Mouse (Mus musculus) CH12.LX (cell line): ENCODE results near the gene Ifna14. TPM values are rescaled to one million over a fixed set of nuclear protein-coding genes. Genes with fewer than 3 reads are reported as not detected.

ENCODE experiments used
- DNase-seq: peaks from one replicate; pipeline ENCODE4 v3.0.0-alpha.2; 2013; ENCODE audit errors: extremely low read depth
- H3K27ac ChIP-seq: 2 replicates; pipeline ENCODE4 v1.5.1; 2012; ENCODE audit warnings: low read depth, mild to moderate bottlenecking, control low read depth, moderate library complexity; ENCODE audit not compliant: insufficient read depth
- H3K27me3 ChIP-seq: replicated peaks from 2 replicates; pipeline ENCODE3; 2012; ENCODE audit warnings: inconsistent platforms
- H3K36me3 ChIP-seq, 2 experiments: replicated peaks in 1 of 2; 2 replicates each; pipeline versions ENCODE3 to v1.6.1; 2012; ENCODE audit warnings: inconsistent platforms in 1 of 2, low read length in 1 of 2, mild to moderate bottlenecking in 1 of 2, mixed read lengths in 1 of 2, moderate library complexity in 1 of 2; ENCODE audit not compliant: control insufficient read depth in 1 of 2, insufficient read depth in 1 of 2
- H3K4me1 ChIP-seq, 2 experiments: 2 replicates each; pipeline ENCODE4 v1.6.1; 2012; ENCODE audit warnings: inconsistent platforms in 1 of 2, moderate library complexity in 1 of 2; ENCODE audit not compliant: insufficient read depth in 2 of 2, control insufficient read depth in 1 of 2
- H3K4me2 ChIP-seq: 2 replicates; pipeline ENCODE4 v1.6.1; 2012; ENCODE audit warnings: low read depth, mild to moderate bottlenecking, control low read depth; ENCODE audit not compliant: poor library complexity, insufficient read depth, severe bottlenecking
- H3K4me3 ChIP-seq, 3 experiments: fragments of 150-350 bp in 1 of 3; sonication (generic) in 1 of 3; replicated peaks in 1 of 3; 2 replicates each; pipeline versions ENCODE3 to v1.5.1; 2011 to 2012; ENCODE audit warnings: low read depth in 2 of 3, low read length in 2 of 3, mild to moderate bottlenecking in 2 of 3, moderate library complexity in 2 of 3, control low read depth in 1 of 3, improper control_type of control experiment in 1 of 3, inconsistent platforms in 1 of 3, mixed read lengths in 1 of 3; ENCODE audit not compliant: poor library complexity in 1 of 3
- H3K79me2 ChIP-seq: replicated peaks from 2 replicates; pipeline ENCODE4 v1.6.1; 2012; ENCODE audit warnings: mild to moderate bottlenecking, moderate library complexity; ENCODE audit not compliant: control insufficient read depth, poor library complexity, insufficient read depth, severe bottlenecking; ENCODE audit errors: extremely low read depth
- H3K9ac ChIP-seq: 2 replicates; pipeline ENCODE4 v1.6.1; 2012; ENCODE audit warnings: low read depth, mild to moderate bottlenecking, control low read depth, moderate library complexity; ENCODE audit not compliant: insufficient read depth
- H3K9me3 ChIP-seq: replicated peaks from 2 replicates; pipeline ENCODE3; 2012; ENCODE audit warnings: low read length, inconsistent platforms, mixed read lengths
- BHLHE40 ChIP-seq: IDR thresholded peaks from 2 replicates; pipeline ENCODE4 v1.6.1; 2011; ENCODE audit warnings: mild to moderate bottlenecking, low read depth, low read length, improper control_type of control experiment
- CHD1 ChIP-seq: IDR thresholded peaks from 2 replicates; pipeline ENCODE4 v1.6.1; 2012; ENCODE audit warnings: low read depth, low read length, improper control_type of control experiment, inconsistent platforms
- CHD2 ChIP-seq: IDR thresholded peaks from 2 replicates; pipeline ENCODE4 v1.6.1; 2011; ENCODE audit warnings: low read length, improper control_type of control experiment
- CTCF ChIP-seq, 2 experiments: IDR thresholded peaks in 1 of 2; conservative IDR thresholded peaks in 1 of 2; 2 replicates each; pipeline ENCODE4 v1.5.1; 2011 to 2012; ENCODE audit warnings: low read depth in 2 of 2, low read length in 2 of 2, improper control_type of control experiment in 1 of 2, inconsistent platforms in 1 of 2, mild to moderate bottlenecking in 1 of 2, moderate library complexity in 1 of 2
- ELF1 ChIP-seq: IDR thresholded peaks from 2 replicates; pipeline ENCODE4 v1.6.1; 2014; ENCODE audit warnings: low read depth, mild to moderate bottlenecking, inconsistent platforms, low read length, improper control_type of control experiment
- EP300 ChIP-seq: IDR thresholded peaks from 2 replicates; pipeline ENCODE4 v1.6.1; 2011; ENCODE audit warnings: low read length, improper control_type of control experiment
- HCFC1 ChIP-seq: IDR thresholded peaks from 2 replicates; pipeline ENCODE4 v1.6.1; 2012; ENCODE audit warnings: low read depth, mild to moderate bottlenecking, inconsistent platforms, low read length, improper control_type of control experiment
- IRF4 ChIP-seq: IDR thresholded peaks from 2 replicates; pipeline ENCODE4 v1.6.1; 2014; ENCODE audit warnings: low read depth, mild to moderate bottlenecking, inconsistent platforms, low read length, improper control_type of control experiment
- JUN ChIP-seq: IDR thresholded peaks from 2 replicates; pipeline ENCODE4 v1.6.1; 2011; ENCODE audit warnings: low read depth, mild to moderate bottlenecking, low read length, improper control_type of control experiment, moderate library complexity; ENCODE audit not compliant: insufficient read depth
- KAT2A ChIP-seq: IDR thresholded peaks from 2 replicates; pipeline ENCODE4 v1.6.1; 2012; ENCODE audit warnings: low read length, improper control_type of control experiment, inconsistent platforms; ENCODE audit not compliant: insufficient replicate concordance
- MAFK ChIP-seq: IDR thresholded peaks from 2 replicates; pipeline ENCODE4 v1.6.1; 2011; ENCODE audit warnings: low read length, improper control_type of control experiment; ENCODE audit not compliant: insufficient replicate concordance
- MAX ChIP-seq: IDR thresholded peaks from 2 replicates; pipeline ENCODE4 v1.6.1; 2011; ENCODE audit warnings: low read length, improper control_type of control experiment
- MAZ ChIP-seq: IDR thresholded peaks from 2 replicates; pipeline ENCODE4 v1.6.1; 2012; ENCODE audit warnings: low read depth, mild to moderate bottlenecking, inconsistent platforms, low read length, improper control_type of control experiment, moderate library complexity
- MYC ChIP-seq: IDR thresholded peaks from 2 replicates; pipeline ENCODE4 v1.6.1; 2011; ENCODE audit warnings: low read depth, mild to moderate bottlenecking, improper control_type of control experiment, low read length
- POLR2A ChIP-seq: IDR thresholded peaks from 2 replicates; pipeline ENCODE4 v1.6.1; 2011; ENCODE audit warnings: low read depth, mild to moderate bottlenecking, improper control_type of control experiment, low read length
- POLR2AphosphoS2 ChIP-seq: IDR thresholded peaks from 2 replicates; pipeline ENCODE4 v1.6.1; 2011; ENCODE audit warnings: low read depth, low read length, improper control_type of control experiment
- RAD21 ChIP-seq: IDR thresholded peaks from 2 replicates; pipeline ENCODE4 v1.6.1; 2011; ENCODE audit warnings: low read depth, mild to moderate bottlenecking, low read length, improper control_type of control experiment, moderate library complexity
- RCOR1 ChIP-seq: conservative IDR thresholded peaks from 2 replicates; pipeline ENCODE4 v1.6.1; 2012; ENCODE audit warnings: low read depth, mild to moderate bottlenecking, inconsistent platforms, low read length, improper control_type of control experiment
- SIN3A ChIP-seq: IDR thresholded peaks from 2 replicates; pipeline ENCODE4 v1.6.1; 2012; ENCODE audit warnings: low read length, improper control_type of control experiment, inconsistent platforms
- TBP ChIP-seq: conservative IDR thresholded peaks from 2 replicates; pipeline ENCODE4 v1.6.1; 2011; ENCODE audit warnings: low read depth, low read length, improper control_type of control experiment
- TCF12 ChIP-seq: IDR thresholded peaks from 2 replicates; pipeline ENCODE4 v1.6.1; 2014; ENCODE audit warnings: low read depth, mild to moderate bottlenecking, inconsistent platforms, low read length, improper control_type of control experiment
- USF1 ChIP-seq: IDR thresholded peaks from 2 replicates; pipeline ENCODE4 v1.6.1; 2014; ENCODE audit warnings: low read depth, mild to moderate bottlenecking, inconsistent platforms, low read length, improper control_type of control experiment
- USF2 ChIP-seq: conservative IDR thresholded peaks from 2 replicates; pipeline ENCODE4 v1.6.1; 2011; ENCODE audit warnings: low read depth, low read length, improper control_type of control experiment
- ZC3H11A ChIP-seq: IDR thresholded peaks from 2 replicates; pipeline ENCODE4 v1.6.1; 2012; ENCODE audit warnings: low read depth, mild to moderate bottlenecking, inconsistent platforms, low read length, improper control_type of control experiment
- ZKSCAN1 ChIP-seq: IDR thresholded peaks from 2 replicates; pipeline ENCODE4 v1.6.1; 2012; ENCODE audit warnings: low read depth, inconsistent platforms, low read length, improper control_type of control experiment, borderline replicate concordance
- ZMIZ1 ChIP-seq: IDR thresholded peaks from 2 replicates; pipeline ENCODE4 v1.6.1; 2012; ENCODE audit warnings: low read depth, mild to moderate bottlenecking, inconsistent platforms, low read length, improper control_type of control experiment
- ZNF384 ChIP-seq: IDR thresholded peaks from 2 replicates; pipeline ENCODE4 v1.6.1; 2012; ENCODE audit warnings: low read depth, low read length, improper control_type of control experiment, inconsistent platforms
- dilution Hi-C: fragments of 300-500 bp; cut with MboI; formaldehyde crosslinking; loops from 2 replicates; pipeline ENCODE4 v1.14.3; 2020; ENCODE audit warnings: low sequenced_read_pairs; ENCODE audit not compliant: extremely low pct_unique_long_range_greater_than_20kb, extremely low pct_ligation_motif_present
- in situ Hi-C: fragments of 300-500 bp; cut with MboI; formaldehyde crosslinking; loops from 3 replicates; pipeline ENCODE4 v1.14.3; 2019; ENCODE audit warnings: low sequenced_read_pairs, low pct_ligation_motif_present, low pct_unique_long_range_greater_than_20kb, mixed read lengths
- polyA plus RNA-seq: library from polyadenylated mRNA; unstranded; fragments of >175 nt; gene quantifications from 2 replicates; pipeline ENCODE4 v1.2.1, GENCODE M21; 2012; ENCODE audit warnings: low read depth; ENCODE audit not compliant: insufficient read length
- total RNA-seq, 2 experiments: library from RNA; depleted of rRNA; stranded (reverse); fragments of 300-350 nt in 1 of 2; fragments of >200 nt in 1 of 2; gene quantifications; 2 replicates each; pipeline ENCODE4 v1.2.3; 2012 to 2014

Gene Ifna14
- not detected in 2 replicates for total RNA-seq (2012; rRNA removed)
- not detected in 2 replicates for total RNA-seq (2014; rRNA removed)
- polyA plus RNA-seq = not detected in 2 replicates

DNA sequence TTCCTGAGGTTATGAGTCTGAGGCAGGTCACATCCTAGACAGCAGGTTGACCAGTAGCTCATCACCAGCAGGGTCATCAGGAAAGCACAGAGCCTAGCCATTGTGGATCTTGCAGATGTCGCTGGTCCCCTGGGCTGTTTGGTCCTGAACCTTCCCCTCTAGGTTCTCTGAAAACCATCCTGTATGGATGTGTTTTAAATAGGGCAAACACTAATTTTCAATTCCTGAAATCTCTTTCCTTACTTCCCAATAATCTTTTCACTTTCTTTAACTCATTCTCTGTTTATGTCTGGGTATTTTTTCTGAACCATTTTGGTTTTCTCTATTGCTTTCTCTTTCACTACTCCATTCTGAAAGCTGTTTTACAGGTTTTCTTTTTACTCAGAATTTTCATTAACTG, at the start of gene Ifna14:
Gene Ifna14 (minus strand): TSS at position 101 of the 400 bp plus-strand sequence.
- Histone ChIP-seq H3K79me2 (no peaks in the 10 kb centered on the region), H3K4me2 (no peak within 1 kb of the TSS), H3K9me3 (no peaks in the 10 kb centered on the region), H3K4me3 (no peak within 1 kb of the TSS), H3K27me3 (no peaks in the 10 kb centered on the region), H3K27ac (no peak within 1 kb of the TSS), H3K36me3 (no peaks in the 10 kb centered on the region), H3K9ac (no peak within 1 kb of the TSS), H3K4me1 (no peaks in the 10 kb centered on the region)
- in situ Hi-C loops (no loop called here), dilution Hi-C loops (no loop called here)
- no peak for DNase-seq
- no peak for TF ChIP-seq RAD21
- no peak for TF ChIP-seq ZKSCAN1
- TF ChIP-seq MAFK = no peak
- no peak for TF ChIP-seq ZNF384
- TF ChIP-seq MAZ = no peak
- TF ChIP-seq CTCF (conservative IDR thresholded peaks at IDR 0.05 in 1 of 2, IDR thresholded peaks at IDR 0.05 in 1 of 2; ENCODE audit: low read depth in 2 of 2, low read length in 2 of 2) = no peak
- TF ChIP-seq ZMIZ1 = no peak
- no peak for TF ChIP-seq KAT2A
- no peak for TF ChIP-seq JUN
- no peak for TF ChIP-seq USF1
- no peak for TF ChIP-seq MYC
- no peak for TF ChIP-seq POLR2AphosphoS2
- no peak for TF ChIP-seq CHD1
- TF ChIP-seq RCOR1 = no peak
- no peak for TF ChIP-seq MAX
- no peak for TF ChIP-seq CHD2

DNA sequence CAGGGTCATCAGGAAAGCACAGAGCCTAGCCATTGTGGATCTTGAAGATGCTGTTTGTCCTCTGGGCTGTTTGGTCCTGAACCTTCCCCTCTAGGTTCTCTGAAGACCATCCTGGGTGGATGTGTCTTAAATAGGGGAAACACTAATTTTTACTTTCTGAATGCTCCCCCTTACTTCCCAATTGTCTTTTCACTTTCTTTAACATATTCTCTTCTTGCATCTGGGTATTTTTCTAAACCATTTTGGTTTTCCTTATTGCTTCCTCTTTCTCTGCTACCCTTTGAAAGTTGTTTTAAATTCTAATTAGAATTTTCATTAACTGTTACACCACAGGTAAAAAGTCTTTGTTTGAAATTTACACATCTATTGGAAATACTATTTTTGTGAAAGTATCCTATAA, 31.7 kb upstream of the Ifna14 start, which contains the start of gene Ifna12:
Gene Ifna12 (minus strand): TSS at position 101 of the 400 bp plus-strand sequence.
- Histone ChIP-seq H3K4me1 (no peaks in the 10 kb centered on the region), H3K79me2 (no peaks in the 10 kb centered on the region), H3K9me3 (no peaks in the 10 kb centered on the region), H3K27ac (no peak within 1 kb of the TSS)
- DNase-seq = no peak
- dilution Hi-C loops = no loop called here
- in situ Hi-C loops = no loop called here
- TF ChIP-seq KAT2A (no peak), RAD21 (no peak), TCF12 (no peak), EP300 (no peak), POLR2A (no peak), MAZ (no peak), ZMIZ1 (no peak), HCFC1 (no peak), IRF4 (no peak), ZC3H11A (no peak), ELF1 (no peak), MYC (no peak), TBP (no peak), BHLHE40 (no peak), SIN3A (no peak), JUN (no peak), USF2 (no peak), CTCF (conservative IDR thresholded peaks at IDR 0.05 in 1 of 2, IDR thresholded peaks at IDR 0.05 in 1 of 2; ENCODE audit: low read depth in 2 of 2, low read length in 2 of 2) (no peak)
- TF ChIP-seq, all 38 proteins: peak for 0
- no peak within 1 kb of the TSS for H3K4me2 ChIP-seq
- no peaks in the 10 kb centered on the region for H3K36me3 ChIP-seq
- no peak within 1 kb of the TSS for H3K9ac ChIP-seq
- peaks cover 4% of the 10 kb centered on the region for H3K27me3 ChIP-seq
- H3K4me3 ChIP-seq = no peak within 1 kb of the TSS
